Mouse (Mus musculus) hindbrain, embryonic 12.5 days (tissue): Measurements from ENCODE around the gene Ubac2. TPM values are rescaled to one million over a fixed set of nuclear protein-coding genes. Genes with fewer than 3 reads are reported as not detected.

Experiments used
- ATAC-seq: fragments of 200-750 bp; cut with Nextera tagmentation; 2 replicates; pipeline ENCODE4 v1.8.0; 2017; ENCODE audit warnings: moderate TSS enrichment; ENCODE audit not compliant: low FRiP score
- H3K27ac ChIP-seq: fragments of 300-500 bp; sonication (generic); 2 replicates; pipeline ENCODE4 v1.5.1; 2016; ENCODE audit warnings: mild to moderate bottlenecking
- H3K27me3 ChIP-seq: fragments of 300-500 bp; sonication (generic); 2 replicates; pipeline ENCODE4 v1.6.1; 2016; ENCODE audit warnings: mild to moderate bottlenecking
- H3K36me3 ChIP-seq: fragments of 300-500 bp; sonication (generic); 2 replicates; pipeline ENCODE4 v1.6.1; 2016; ENCODE audit warnings: mild to moderate bottlenecking
- H3K4me1 ChIP-seq: fragments of 300-500 bp; sonication (generic); 2 replicates; pipeline ENCODE4 v1.6.1; 2016
- H3K4me2 ChIP-seq: fragments of 300-500 bp; sonication (generic); replicated peaks from 2 replicates; pipeline ENCODE4 v1.6.1; 2016; ENCODE audit warnings: mild to moderate bottlenecking
- H3K4me3 ChIP-seq: fragments of 300-500 bp; sonication (generic); 2 replicates; pipeline ENCODE4 v1.5.1; 2016; ENCODE audit warnings: mild to moderate bottlenecking
- H3K9ac ChIP-seq: fragments of 300-500 bp; sonication (generic); 2 replicates; pipeline ENCODE4 v1.6.1; 2016; ENCODE audit warnings: mild to moderate bottlenecking, moderate library complexity
- H3K9me3 ChIP-seq: fragments of 300-500 bp; sonication (generic); replicated peaks from 2 replicates; pipeline ENCODE4 v1.6.1; 2016; ENCODE audit warnings: mild to moderate bottlenecking
- whole genome bisulfite sequencing: fragments of 180-500 bp; shearing (Covaris S2); methylation state at CpG from one replicate; pipeline ENCODE4 v1.1.7; 2016; 5-methylcytosine and 5-hydroxymethylcytosine counted together
- polyA plus RNA-seq: library from polyadenylated mRNA; unstranded; fragments of >200 nt; fragmentation: Nextera tagmentation; extraction: Ambion mirVana; gene quantifications from 2 replicates; pipeline ENCODE4 v1.2.1, GENCODE M21; 2016

Ubac2 gene
- polyA plus RNA-seq, 1 experiment from 2014 or later, result 60.0 TPM

GRCm38 (mm10) chr14:122009502-122009901, 131.1 kb downstream of the Ubac2 start:
- Histone ChIP-seq H3K4me1 (0 out of 2 replicates have a peak, but pooled peaks cover 4% of the 10 kb centered on the region), H3K9me3 (no peaks in the 10 kb centered on the region), H3K4me2 (no peak overlapping the region), H3K27ac (no peak overlapping the region), H3K36me3 (peaks cover 16% of the 10 kb centered on the region), H3K4me3 (no peak overlapping the region), H3K9ac (no peak overlapping the region), H3K27me3 (no peaks in the 10 kb centered on the region)
- 97% methylated on average over 13 of the region's 13 CpGs for WGBS
- no peak for ATAC-seq

- WGBS, result 79% methylated on average over 7 of the region's 7 CpGs
- 0 out of 2 replicates have a peak, but pooled peaks cover 4% of the 10 kb centered on the region for H3K4me1 ChIP-seq
- H3K9ac ChIP-seq, result no peak overlapping the region
- H3K4me2 ChIP-seq, result no peak overlapping the region
- no peak for ATAC-seq
- H3K27ac ChIP-seq, result no peak overlapping the region
- H3K27me3 ChIP-seq, result no peaks in the 10 kb centered on the region
- peaks cover 16% of the 10 kb centered on the region for H3K36me3 ChIP-seq
- no peak overlapping the region for H3K4me3 ChIP-seq
- no peaks in the 10 kb centered on the region for H3K9me3 ChIP-seq
Measured at GRCm38 (mm10) chr14:122010301-122010700, 131.9 kb downstream of the Ubac2 start.

GRCm38 (mm10) chr14:122011768-122012167, 133.3 kb downstream of the Ubac2 start:
- ATAC-seq, result no peak
- peaks cover 16% of the 10 kb centered on the region for H3K36me3 ChIP-seq
- H3K9ac ChIP-seq, result no peak overlapping the region
- no peak overlapping the region for H3K4me2 ChIP-seq
- H3K9me3 ChIP-seq, result no peaks in the 10 kb centered on the region
- H3K4me3 ChIP-seq, result no peak overlapping the region
- no peak overlapping the region for H3K27ac ChIP-seq
- 0 out of 2 replicates have a peak, but pooled peaks cover 4% of the 10 kb centered on the region for H3K4me1 ChIP-seq
- H3K27me3 ChIP-seq, result no peaks in the 10 kb centered on the region
- WGBS, result 93% methylated on average over 8 of the region's 8 CpGs

- 83% methylated on average over 5 of the region's 5 CpGs for WGBS
- Histone ChIP-seq H3K4me1 (0 out of 2 replicates have a peak, but pooled peaks cover 4% of the 10 kb centered on the region), H3K4me2 (no peak overlapping the region), H3K9ac (no peak overlapping the region), H3K36me3 (peaks cover 16% of the 10 kb centered on the region), H3K4me3 (no peak overlapping the region), H3K27me3 (no peaks in the 10 kb centered on the region), H3K27ac (no peak overlapping the region), H3K9me3 (no peaks in the 10 kb centered on the region)
- no peak for ATAC-seq
Measured at GRCm38 (mm10) chr14:122012193-122012592, 133.8 kb downstream of the Ubac2 start.

- ATAC-seq, result no peak
- Histone ChIP-seq H3K9me3 (no peaks in the 10 kb centered on the region), H3K4me3 (no peak overlapping the region), H3K36me3 (peaks cover 16% of the 10 kb centered on the region), H3K9ac (no peak overlapping the region), H3K27ac (no peak overlapping the region), H3K27me3 (no peaks in the 10 kb centered on the region), H3K4me1 (0 out of 2 replicates have a peak, but pooled peaks cover 4% of the 10 kb centered on the region), H3K4me2 (no peak overlapping the region)
- whole genome bisulfite sequencing, result 81% methylated on average over 13 of the region's 13 CpGs
Measured at GRCm38 (mm10) chr14:122012814-122013213, 134.4 kb downstream of the Ubac2 start.

- Histone ChIP-seq H3K9ac (no peak overlapping the region), H3K9me3 (no peaks in the 10 kb centered on the region), H3K36me3 (peaks cover 19% of the 10 kb centered on the region), H3K27ac (no peak overlapping the region), H3K4me3 (no peak overlapping the region), H3K27me3 (no peaks in the 10 kb centered on the region), H3K4me1 (0 out of 2 replicates have a peak, but pooled peaks cover 4% of the 10 kb centered on the region), H3K4me2 (no peak overlapping the region)
- WGBS, result 83% methylated on average over 14 of the region's 14 CpGs
- ATAC-seq, result no peak
Measured at GRCm38 (mm10) chr14:122013417-122013951, 135.1 kb downstream of the Ubac2 start.

GRCm38 (mm10) chr14:122017958-122018357, 139.5 kb downstream of the Ubac2 start:
- no peak overlapping the region for H3K4me3 ChIP-seq
- H3K27me3 ChIP-seq, result no peaks in the 10 kb centered on the region
- peaks cover 24% of the 10 kb centered on the region for H3K36me3 ChIP-seq
- no peak overlapping the region for H3K9ac ChIP-seq
- no peak overlapping the region for H3K4me2 ChIP-seq
- no peaks in the 10 kb centered on the region for H3K9me3 ChIP-seq
- H3K4me1 ChIP-seq, result no peaks in the 10 kb centered on the region
- 82% methylated on average over 2 of the region's 2 CpGs for WGBS
- no peak overlapping the region for H3K27ac ChIP-seq
- no peak for ATAC-seq

- Histone ChIP-seq H3K9ac (no peak overlapping the region), H3K4me2 (no peak overlapping the region), H3K27me3 (no peaks in the 10 kb centered on the region), H3K36me3 (peaks cover 29% of the 10 kb centered on the region), H3K4me3 (no peak overlapping the region), H3K4me1 (no peaks in the 10 kb centered on the region), H3K9me3 (no peaks in the 10 kb centered on the region), H3K27ac (no peak overlapping the region)
- WGBS, result 93% methylated on average over 2 of the region's 2 CpGs
- ATAC-seq, result no peak
Measured at GRCm38 (mm10) chr14:122019389-122019788, 141.0 kb downstream of the Ubac2 start.

- Histone ChIP-seq H3K4me2 (no peak overlapping the region), H3K9me3 (no peaks in the 10 kb centered on the region), H3K9ac (no peak overlapping the region), H3K27me3 (no peaks in the 10 kb centered on the region), H3K4me3 (no peak overlapping the region), H3K4me1 (no peaks in the 10 kb centered on the region), H3K27ac (no peak overlapping the region), H3K36me3 (peaks cover 29% of the 10 kb centered on the region)
- no peak for ATAC-seq
- WGBS, result 97% methylated on average over 6 of the region's 6 CpGs
Measured at GRCm38 (mm10) chr14:122020567-122020966, 142.1 kb downstream of the Ubac2 start.

GRCm38 (mm10) chr14:122023054-122023453, 144.6 kb downstream of the Ubac2 start:
- WGBS, result 96% methylated on average over 1 of the region's 1 CpGs
- H3K9me3 ChIP-seq, result no peaks in the 10 kb centered on the region
- peaks cover 29% of the 10 kb centered on the region for H3K36me3 ChIP-seq
- no peaks in the 10 kb centered on the region for H3K4me1 ChIP-seq
- H3K27me3 ChIP-seq, result no peaks in the 10 kb centered on the region
- ATAC-seq, result no peak
- H3K9ac ChIP-seq, result no peak overlapping the region
- H3K4me2 ChIP-seq, result no peak overlapping the region
- no peak overlapping the region for H3K4me3 ChIP-seq
- H3K27ac ChIP-seq, result no peak overlapping the region

GRCm38 (mm10) chr14:122023928-122024327, 145.5 kb downstream of the Ubac2 start:
- H3K4me2 ChIP-seq, result no peak overlapping the region
- no peak overlapping the region for H3K9ac ChIP-seq
- no peaks in the 10 kb centered on the region for H3K4me1 ChIP-seq
- H3K27me3 ChIP-seq, result no peaks in the 10 kb centered on the region
- peaks cover 24% of the 10 kb centered on the region for H3K36me3 ChIP-seq
- no peaks in the 10 kb centered on the region for H3K9me3 ChIP-seq
- no peak for ATAC-seq
- H3K4me3 ChIP-seq, result no peak overlapping the region
- H3K27ac ChIP-seq, result no peak overlapping the region

GRCm38 (mm10) chr14:122028926-122029745, 150.7 kb downstream of the Ubac2 start:
- Histone ChIP-seq H3K27ac (no peak overlapping the region), H3K4me2 (no peak overlapping the region), H3K27me3 (no peaks in the 10 kb centered on the region), H3K9me3 (no peaks in the 10 kb centered on the region), H3K9ac (no peak overlapping the region), H3K4me1 (no peaks in the 10 kb centered on the region), H3K4me3 (no peak overlapping the region), H3K36me3 (no peaks in the 10 kb centered on the region)
- 87% methylated on average over 11 of the region's 11 CpGs for WGBS
- ATAC-seq, result no peak

GRCm38 (mm10) chr14:122029851-122030250, 151.4 kb downstream of the Ubac2 start:
- no peaks in the 10 kb centered on the region for H3K36me3 ChIP-seq
- H3K9ac ChIP-seq, result no peak overlapping the region
- no peak for ATAC-seq
- no peaks in the 10 kb centered on the region for H3K9me3 ChIP-seq
- no peak overlapping the region for H3K4me3 ChIP-seq
- H3K27me3 ChIP-seq, result no peaks in the 10 kb centered on the region
- H3K4me1 ChIP-seq, result no peaks in the 10 kb centered on the region
- no peak overlapping the region for H3K4me2 ChIP-seq
- WGBS, result 88% methylated on average over 4 of the region's 4 CpGs
- H3K27ac ChIP-seq, result no peak overlapping the region
